ENCODE assay signal across 9 mouse cellular contexts in genomic region chr7:46640062-46640461, GRCm38 (mm10). TPM values are rescaled to one million over a fixed set of nuclear protein-coding genes. Genes with fewer than 3 reads are reported as not detected.
A peak's percentile ranks its signal among the peaks of the same experiment; 100 is the strongest.
DNase-seq lines count a peak whose midpoint lies in the region; ATAC-seq and TF ChIP-seq lines count a peak whose summit lies in the region.
"Had no signal": no experiment of that assay in that cellular context is flagged by ENCODE, and none has a peak within 500 bp of the region (broad histone marks: within the 10 kb centered on the region; RNA-seq: fewer than 3 reads in every experiment).

No protein-coding gene starts in this region.

- no peaks in the 10 kb centered on the region for H3K36me3 ChIP-seq in heart, embryonic 10.5 days
- no peaks in the 10 kb centered on the region for H3K36me3 ChIP-seq in ES-E14 (ENCODE audit: control insufficient read depth, insufficient read depth, low read length, poor library complexity, severe bottlenecking)
- H3K36me3 ChIP-seq in hindbrain, embryonic 11.5 days (ENCODE audit: control insufficient read depth, insufficient read depth, low read length): no peaks in the 10 kb centered on the region

- peak overlapping the region; percentile 90 for H3K27ac ChIP-seq in heart, embryonic 10.5 days
- H3K27ac ChIP-seq in ES-E14 (ENCODE audit: insufficient read depth, low read depth, low read length, poor library complexity, severe bottlenecking): no peak overlapping the region
- no peak overlapping the region for H3K27ac ChIP-seq in hindbrain, embryonic 11.5 days (ENCODE audit: low read depth, low read length)

- H3K4me3 ChIP-seq in heart, embryonic 10.5 days: peak overlapping the region; percentile 83
- H3K4me3 ChIP-seq in ES-E14 (ENCODE audit: insufficient read depth in 1 of 2, low read depth in 1 of 2, low read length in 2 of 2, poor library complexity in 1 of 2, severe bottlenecking in 1 of 2): peak overlapping the region; percentile 27 to 92
- peak overlapping the region; percentile 62 for H3K4me3 ChIP-seq in hindbrain, embryonic 11.5 days (ENCODE audit: low read depth, low read length)

- 16% methylated on average over 17 of the region's 17 CpGs for WGBS in heart, embryonic 10.5 days
- WGBS in hindbrain, embryonic 11.5 days: 15% methylated on average over 17 of the region's 17 CpGs

- ATAC-seq in hindbrain, embryonic 11.5 days (ENCODE audit: low FRiP score): no peak
- ATAC-seq in megakaryocyte-erythroid progenitor cell, adult 5-6 weeks (replicated peaks; ENCODE audit: low FRiP score, low TSS enrichment, poor library complexity, severe bottlenecking): peak; percentile 30

- no peaks in the 10 kb centered on the region for H3K9me3 ChIP-seq in heart, embryonic 10.5 days
- no peaks in the 10 kb centered on the region for H3K9me3 ChIP-seq in ES-E14 (ENCODE audit: control insufficient read depth, insufficient read depth, low read depth, low read length)
- no peaks in the 10 kb centered on the region for H3K9me3 ChIP-seq in hindbrain, embryonic 11.5 days (ENCODE audit: control insufficient read depth, low read length)

- no peak for DNase-seq in heart, embryonic 10.5 days (ENCODE audit: low spot score)
- DNase-seq in heart, postnatal 25 days (ENCODE audit: low spot score): no peak
- no peak for DNase-seq in ES-E14 (ENCODE audit: low read depth, low spot score)
- DNase-seq in hindbrain, embryonic 11.5 days (ENCODE audit: low spot score): no peak
- DNase-seq in cerebellum, adult 8-10 months: no peak
- DNase-seq in spleen, postnatal 36 days (ENCODE audit: low spot score in 2 of 2): no peak
- no peak for DNase-seq in spleen, postnatal 4 days (ENCODE audit: low spot score in 2 of 2)

- H3K27me3 ChIP-seq in heart, embryonic 10.5 days (ENCODE audit: insufficient read depth, poor library complexity, severe bottlenecking): peaks cover 13% of the 10 kb centered on the region; the same call in 1 of the 2 replicates
- H3K27me3 ChIP-seq in hindbrain, embryonic 11.5 days (ENCODE audit: control insufficient read depth, insufficient read depth, low read length): peaks cover 3% of the 10 kb centered on the region; the same call in 1 of the 2 replicates

- intact Hi-C loops in heart, postnatal 25 days (cut with DNase I): no loop called here

- H3K9ac ChIP-seq in ES-E14 (ENCODE audit: insufficient read depth, low read depth, low read length, poor library complexity, severe bottlenecking): no peak overlapping the region
- peak overlapping the region; percentile 40; the same call in 1 of the 2 replicates for H3K9ac ChIP-seq in hindbrain, embryonic 11.5 days (ENCODE audit: low read depth, low read length)

- H3K4me2 ChIP-seq in hindbrain, embryonic 11.5 days (replicated peaks; ENCODE audit: low read depth, low read length): peak overlapping the region; percentile 88

- peaks cover 19% of the 10 kb centered on the region for H3K4me1 ChIP-seq in heart, embryonic 10.5 days
- H3K4me1 ChIP-seq in ES-E14 (ENCODE audit: control insufficient read depth in 2 of 2, insufficient read depth in 2 of 2, low read length in 2 of 2, poor library complexity in 1 of 2): peaks cover 0 to 2% of the 10 kb centered on the region in 2 experiments; a peak in 1 of 4 replicates
- no peaks in the 10 kb centered on the region for H3K4me1 ChIP-seq in hindbrain, embryonic 11.5 days (replicated peaks; ENCODE audit: control insufficient read depth, insufficient read depth, low read length)

- in situ Hi-C loops in ES-E14 (cut with MboI; ENCODE audit: low sequenced_read_pairs in 2 of 2, unreplicated experiment in 2 of 2): no loop called here

TF ChIP-seq in ES-E14, 5 proteins besides CTCF, POLR2A, EP300 and RAD21:
- TF ChIP-seq MAFK (IDR thresholded peaks at IDR 0.05; ENCODE audit: insufficient read depth, low read depth, low read length): no peak
- TF ChIP-seq CHD2 (IDR thresholded peaks at IDR 0.05; ENCODE audit: low read depth, low read length): no peak
- TF ChIP-seq ZC3H11A (IDR thresholded peaks at IDR 0.05; ENCODE audit: borderline replicate concordance, low read depth, low read length): no peak
- no peak for TF ChIP-seq HCFC1 (IDR thresholded peaks at IDR 0.05; ENCODE audit: borderline replicate concordance, insufficient read depth, low read length)
- no peak for TF ChIP-seq ZNF384 (IDR thresholded peaks at IDR 0.05; ENCODE audit: low read depth, low read length)

RNA-seq across cellular contexts. Expression of gene Sergef, which starts 0.5 kb away (rescaled TPM):
- 12.0 and 12.5 TPM in 2 replicates for polyA plus RNA-seq in heart, embryonic 10.5 days (2016; fragmentation: Nextera tagmentation; extraction: Ambion mirVana)
- total RNA-seq in heart, postnatal 25 days (2021): 1 to 10 TPM; 3.7 to 4.0 TPM
- total RNA-seq in ES-E14 (2012; rRNA removed): 5.4 and 5.7 TPM in 2 replicates
- 14.4 and 16.0 TPM in 2 replicates for polyA plus RNA-seq in hindbrain, embryonic 11.5 days (2014; fragmentation: Nextera tagmentation; extraction: Ambion mirVana)
- total RNA-seq in megakaryocyte-erythroid progenitor cell, adult 5-6 weeks (2014; fragmentation: Nextera tagmentation): 8.6 and 17.3 TPM in 2 replicates
- 9.0 and 10.2 TPM in 2 replicates for total RNA-seq in megakaryocyte-erythroid progenitor cell, adult 5-6 weeks (2017)

RNA-seq across cellular contexts. Expression of gene Tph1, which starts 32.3 kb away (rescaled TPM):
- polyA plus RNA-seq in heart, embryonic 10.5 days (2016; fragmentation: Nextera tagmentation; extraction: Ambion mirVana): 0.19 TPM in 1 of 2 replicates, not detected in the other
- not detected for total RNA-seq in heart, postnatal 25 days (2021)
- total RNA-seq in ES-E14 (2012; rRNA removed): 0.32 and 3.6 TPM in 2 replicates
- 0.61 TPM in 1 of 2 replicates, not detected in the other for polyA plus RNA-seq in hindbrain, embryonic 11.5 days (2014; fragmentation: Nextera tagmentation; extraction: Ambion mirVana)
- total RNA-seq in megakaryocyte-erythroid progenitor cell, adult 5-6 weeks (2014; fragmentation: Nextera tagmentation): not detected in 2 replicates
- total RNA-seq in megakaryocyte-erythroid progenitor cell, adult 5-6 weeks (2017): not detected in 2 replicates
- total RNA-seq: heart, adult 18-20 months had no signal
